Mouse (Mus musculus) pancreas, adult 10 weeks (tissue): Measurements from ENCODE around the gene Zfp992. TPM values are rescaled to one million over a fixed set of nuclear protein-coding genes. Genes with fewer than 3 reads are reported as not detected.

Experiments used
- polyA plus RNA-seq: library from polyadenylated mRNA; stranded (reverse); fragments of 350-450 nt; fragmentation: Illumina TruSeq; extraction: RNeasy Lipid Tissue Mini Kit (QIAGEN cat#74804); gene quantifications from one replicate; pipeline ENCODE4 v1.2.3, GENCODE M21; 2015; ENCODE audit warnings: low read depth, low replicate concordance; ENCODE audit not compliant: insufficient read depth

Gene Zfp992
- 0.52 TPM for polyA plus RNA-seq

GRCm38 (mm10) chr4:146448950-146449349 is at the start of gene Zfp992:
Gene Zfp992 (plus strand): TSS chr4:146449023.

GRCm38 (mm10) chr4:146501727-146502126 is 52.9 kb downstream of the Zfp992 start, which contains the start of gene Zfp981:
Gene Zfp981 (plus strand): TSS chr4:146502027.

Other genes with a start within 250 kb of the Zfp992 start
- gene Zfp981, start 53.0 kb downstream of the Zfp992 start, polyA plus RNA-seq, result not detected
- gene Zfp993, start 161.9 kb downstream of the Zfp992 start, polyA plus RNA-seq, result not detected